Mouse (Mus musculus) spleen, postnatal 10 days (tissue): ENCODE data around the gene Kmt2e.
A peak's percentile ranks its signal among the peaks of the same experiment; 100 is the strongest.

ENCODE experiments used
- DNase-seq, 2 experiments: peaks; one replicate each; pipeline ENCODE4 v3.0.0; 2021 to 2022; ENCODE audit warnings: low spot score in 2 of 2

Kmt2e gene

DNA sequence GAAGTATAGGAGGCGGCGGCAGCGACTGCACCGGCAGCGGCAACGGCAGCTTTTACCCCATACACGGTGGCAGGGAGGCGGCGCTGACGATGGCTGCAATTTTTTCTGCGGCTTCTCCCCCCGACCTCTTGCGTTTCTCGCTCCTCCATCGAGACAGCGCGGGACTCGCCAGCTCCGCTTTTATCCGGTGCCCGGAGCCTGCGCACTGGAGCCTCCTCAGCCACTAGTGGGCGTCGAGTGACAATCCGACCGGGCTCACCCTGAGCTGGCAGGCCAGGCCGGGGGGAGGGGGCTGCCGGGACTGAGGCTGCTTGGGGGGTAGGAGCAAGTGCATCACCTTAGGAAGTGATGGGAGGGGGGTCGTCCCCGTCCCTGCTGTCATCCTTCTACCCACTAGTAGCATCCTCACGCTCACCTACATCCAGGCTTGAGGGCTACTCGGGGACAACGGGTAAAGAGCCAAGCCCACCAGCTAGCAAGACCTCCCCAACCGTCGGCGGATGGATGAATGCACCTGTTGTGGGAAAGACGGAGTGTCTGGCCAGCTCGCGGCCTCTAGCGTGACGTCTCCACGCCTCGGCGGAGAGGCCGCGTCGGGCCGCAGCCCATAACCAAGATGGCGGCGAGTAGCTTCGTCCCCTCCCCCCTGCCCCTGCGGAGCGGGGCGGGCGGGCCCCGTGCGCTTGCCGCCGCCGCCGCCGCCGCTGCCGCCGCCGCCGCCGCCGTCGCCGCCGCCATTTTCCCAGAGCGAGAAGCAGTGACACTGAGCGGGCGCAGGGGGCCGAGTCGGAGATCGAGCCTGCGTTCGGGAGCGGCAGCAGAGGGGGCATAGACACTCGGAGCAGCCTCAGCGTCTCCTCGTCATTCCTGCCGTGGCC lies at the start of gene Kmt2e:
Kmt2e (plus strand) TSS at position 722 of the 878 bp plus-strand sequence.
- peak; percentile 91 to 92 for DNase-seq

DNA sequence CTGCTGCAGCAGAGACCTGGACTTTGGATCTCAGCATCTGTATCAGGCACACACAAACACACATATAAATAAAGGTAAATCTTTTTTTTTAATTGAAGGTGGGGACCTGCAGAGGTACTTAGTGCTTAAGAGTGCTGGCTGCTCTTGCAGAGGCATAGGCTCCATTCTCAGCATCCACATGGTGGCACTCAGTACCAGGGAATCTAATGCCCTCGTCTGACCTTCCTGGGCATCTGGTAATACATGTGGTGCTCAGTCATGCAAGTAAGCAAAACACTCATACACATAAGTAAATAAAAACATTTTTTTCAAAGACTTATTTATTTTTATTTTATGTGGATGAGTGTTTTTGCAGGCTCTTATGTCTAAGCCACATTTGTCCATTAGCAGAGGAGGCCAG lies 49.1 kb upstream of the Kmt2e start:
- DNase-seq, result peak in 1 of 2 experiments; percentile 41

GRCm38 (mm10) chr5:23385763-23386217 lies 48.5 kb upstream of the Kmt2e start:
- peak in 1 of 2 experiments; percentile 19 for DNase-seq

- DNase-seq, result peak; percentile 52 to 86
Measured at GRCm38 (mm10) chr5:23386562-23387312, 47.5 kb upstream of the Kmt2e start.

- DNase-seq, result no peak
Measured at GRCm38 (mm10) chr5:23387313-23387666, 47.0 kb upstream of the Kmt2e start.

DNA sequence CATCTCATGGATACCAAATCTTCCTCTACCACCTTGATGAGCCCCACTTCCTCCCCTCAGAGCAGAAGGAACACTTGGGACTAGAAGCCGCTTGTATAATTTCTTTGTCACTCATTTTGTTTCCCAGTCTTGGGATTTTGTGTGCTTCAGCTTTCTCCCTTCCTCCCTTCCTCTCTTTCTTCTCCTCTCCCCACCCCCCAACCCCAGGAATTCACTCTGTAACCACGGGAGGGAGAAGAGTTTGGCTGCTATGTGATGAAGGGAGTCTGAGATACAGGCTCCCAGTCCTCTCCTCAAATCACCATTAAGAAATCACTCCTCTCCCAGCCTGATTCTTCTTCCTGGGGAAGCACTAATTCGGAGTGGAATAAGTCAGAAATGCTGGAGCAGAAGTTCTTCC lies 46.1 kb upstream of the Kmt2e start:
- no peak for DNase-seq

- no peak for DNase-seq
Measured at GRCm38 (mm10) chr5:23389601-23390305, 44.5 kb upstream of the Kmt2e start.

DNA sequence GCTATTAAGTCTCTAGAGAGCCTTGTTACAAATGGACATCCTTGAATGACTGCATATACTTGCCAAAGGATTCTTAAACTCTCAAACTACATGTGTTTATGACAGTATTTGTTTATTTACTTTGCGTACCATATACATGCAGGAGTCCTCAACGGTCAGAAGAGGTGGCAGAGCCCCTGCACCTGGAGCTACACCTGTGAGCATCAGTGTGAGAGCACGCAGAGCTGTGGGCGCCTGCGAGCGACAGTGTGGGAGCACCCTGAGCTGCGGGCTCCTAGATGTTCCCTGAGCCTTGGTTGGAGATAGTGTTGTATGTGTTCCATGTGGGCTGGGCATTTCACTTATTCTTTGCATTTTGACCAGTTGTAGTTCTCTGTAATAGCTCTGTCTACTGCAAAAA lies 42.5 kb upstream of the Kmt2e start:
- no peak for DNase-seq

- no peak for DNase-seq
Measured at GRCm38 (mm10) chr5:23393870-23394269, 40.4 kb upstream of the Kmt2e start.

GRCm38 (mm10) chr5:23394366-23395145 lies 39.7 kb upstream of the Kmt2e start:
- no peak for DNase-seq

DNA sequence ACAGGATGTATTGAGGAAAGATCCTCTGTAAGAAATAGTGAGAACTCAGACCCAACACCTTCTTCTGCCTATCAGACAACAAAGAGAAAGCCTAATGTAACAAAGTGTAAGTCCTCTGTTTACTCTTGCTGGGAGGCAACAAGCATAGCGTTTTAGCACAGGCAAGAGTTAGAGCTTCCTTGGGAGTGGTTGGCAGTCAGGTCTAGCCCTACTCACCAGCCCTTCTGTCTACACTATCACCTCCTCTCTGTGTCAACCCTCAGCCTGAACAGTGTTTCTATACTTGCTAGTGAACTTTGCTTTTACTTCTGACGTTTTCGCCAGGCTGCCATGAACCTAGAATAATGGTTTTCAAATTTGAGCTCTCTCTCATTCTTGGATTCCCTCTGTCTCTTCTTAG lies 38.5 kb upstream of the Kmt2e start:
- DNase-seq, result no peak

DNA sequence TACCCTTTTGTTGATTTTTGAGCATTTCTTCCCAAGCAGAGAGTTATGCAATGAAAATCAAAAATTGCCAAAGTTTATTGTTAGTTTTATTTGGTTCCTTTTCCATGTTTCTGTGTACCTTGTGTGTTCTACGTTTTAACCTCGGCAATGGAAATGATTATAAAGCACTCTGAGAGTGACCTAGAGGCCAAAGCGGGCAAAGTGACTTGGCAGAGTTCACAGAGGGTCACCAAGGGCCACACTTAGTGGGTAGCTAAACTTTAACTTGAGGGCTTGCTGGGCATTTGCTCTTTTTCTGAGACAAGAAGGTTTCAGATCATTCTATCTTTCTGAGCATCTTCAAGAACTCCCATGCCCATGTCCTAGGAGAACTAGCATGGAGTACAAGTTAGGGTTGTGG lies 37.5 kb upstream of the Kmt2e start:
- no peak for DNase-seq

GRCm38 (mm10) chr5:23400156-23400555 lies 34.1 kb upstream of the Kmt2e start:
- no peak for DNase-seq

GRCm38 (mm10) chr5:23400868-23401267 lies 33.4 kb upstream of the Kmt2e start:
- no peak for DNase-seq

- DNase-seq, result no peak
Measured at GRCm38 (mm10) chr5:23401368-23401767, 32.9 kb upstream of the Kmt2e start.

DNA sequence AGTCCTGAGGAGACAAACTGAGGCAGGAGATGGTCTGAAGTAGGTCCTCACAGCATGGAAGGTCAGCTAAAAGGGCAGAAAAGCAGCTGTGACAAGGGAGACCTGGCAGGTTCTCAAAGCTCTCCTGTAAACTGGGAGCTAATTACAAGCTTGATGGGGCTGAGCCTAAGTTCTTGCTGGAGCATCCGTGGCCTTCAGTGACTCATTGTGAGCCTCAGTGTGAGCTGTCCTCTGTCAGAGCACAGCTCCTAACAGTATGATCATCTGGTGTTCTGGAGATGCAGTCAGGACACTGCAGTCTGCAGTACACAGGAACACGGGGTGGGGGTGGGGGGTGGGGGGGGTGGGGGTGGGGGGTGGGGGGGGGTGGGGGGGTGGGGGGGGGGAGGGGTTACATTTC lies 32.2 kb upstream of the Kmt2e start:
- DNase-seq, result no peak

GRCm38 (mm10) chr5:23403161-23403560 lies 31.1 kb upstream of the Kmt2e start:
- DNase-seq, result no peak

GRCm38 (mm10) chr5:23405666-23406404 lies 28.4 kb upstream of the Kmt2e start:
- DNase-seq, result no peak

DNA sequence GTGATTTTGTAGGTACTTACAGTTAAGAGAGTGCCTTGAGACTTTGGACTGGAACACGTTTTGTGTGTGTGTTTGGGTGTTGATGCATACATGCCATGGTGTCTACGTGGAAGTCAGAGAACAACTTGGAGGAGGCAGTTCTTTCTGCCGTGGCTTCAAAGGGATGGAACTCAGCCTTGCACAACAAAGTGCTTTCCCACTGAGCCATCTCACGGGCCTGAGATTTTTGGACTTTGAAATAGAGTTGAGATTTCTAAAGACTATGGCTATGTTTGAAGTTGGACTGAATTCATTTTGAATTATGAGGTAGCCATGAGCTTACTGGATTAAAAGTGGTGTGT lies 27.9 kb upstream of the Kmt2e start:
- no peak for DNase-seq

DNA sequence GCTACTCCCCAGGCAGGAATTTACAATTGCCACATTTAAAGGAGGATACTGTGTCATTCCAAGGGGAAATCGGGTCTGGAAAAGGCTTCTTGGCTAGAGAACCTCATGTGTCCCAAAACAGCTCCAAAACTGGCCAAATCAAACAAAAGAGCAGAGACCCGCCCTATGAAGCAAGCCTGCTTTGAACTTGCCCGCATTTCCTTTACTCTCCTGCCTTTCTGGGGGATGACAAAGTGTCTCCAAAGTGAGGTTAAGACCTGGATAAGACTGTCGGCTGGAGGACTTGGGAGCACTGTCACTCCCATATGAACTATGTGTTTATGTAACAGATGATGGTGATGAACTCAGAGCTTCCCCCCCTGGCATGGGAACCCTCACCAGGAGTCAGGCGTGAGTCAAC lies 26.1 kb upstream of the Kmt2e start:
- no peak for DNase-seq
